Mouse (Mus musculus) lung, adult 2 months (tissue): ENCODE measurements around the gene Pdik1l. TPM values are rescaled to one million over a fixed set of nuclear protein-coding genes. Genes with fewer than 3 reads are reported as not detected.
"Not testable (repeated sequence)": the region's sequence is repeated elsewhere in the genome, so short reads cannot be mapped to it uniquely, and the experiment has no call there.

Source experiments
- DNase-seq: peaks from one replicate; pipeline ENCODE4 v3.0.0; 2022
- H3K4me1 ChIP-seq: fragments of 200-500 bp; 2 replicates; pipeline ENCODE4 v1.6.1; 2011; ENCODE audit warnings: low read length; ENCODE audit not compliant: control insufficient read depth, insufficient read depth
- H3K4me3 ChIP-seq: fragments of 200-500 bp; replicated peaks from 2 replicates; pipeline ENCODE3; 2011; ENCODE audit warnings: low read depth, mild to moderate bottlenecking, control low read depth, low read length; ENCODE audit errors: extremely low read depth
- CTCF ChIP-seq: fragments of 200-500 bp; IDR thresholded peaks from 2 replicates; pipeline ENCODE4 v1.5.1; 2011; ENCODE audit warnings: mild to moderate bottlenecking, low read length, control low read depth; ENCODE audit not compliant: insufficient read depth
- POLR2A ChIP-seq: fragments of 200-500 bp; IDR thresholded peaks from 2 replicates; pipeline ENCODE4 v1.6.1; 2011; ENCODE audit warnings: low read depth, mild to moderate bottlenecking, control low read depth, low read length, borderline replicate concordance; ENCODE audit errors: extremely low read depth
- WGBS: fragments of 180-500 bp; shearing (Covaris S2); methylation state at CpG from one replicate; pipeline ENCODE4 v1.1.7; 2018; 5-methylcytosine and 5-hydroxymethylcytosine counted together
- polyA plus RNA-seq: library from polyadenylated mRNA; depleted of rRNA; stranded (reverse); fragments of >200 nt; gene quantifications from 2 replicates; pipeline ENCODE4 v1.2.3, GENCODE M21; 2012

Gene Pdik1l
- polyA plus RNA-seq, 1 experiment: 4.3 TPM

- 43% methylated on average over 9 of the region's 9 CpGs for WGBS
- peak; percentile 17 for DNase-seq
Observed at GRCm38 (mm10) chr4:134300316-134300715, 12.6 kb upstream of the Pdik1l start.

GRCm38 (mm10) chr4:134299498-134299810, 11.8 kb upstream of the Pdik1l start:
- no peak for DNase-seq
- Histone ChIP-seq H3K4me3 (no peak overlapping the region), H3K4me1 (no peaks in the 10 kb centered on the region)
- 32% methylated on average over 4 of the region's 4 CpGs for whole genome bisulfite sequencing
- TF ChIP-seq CTCF: no peak
- no peak for TF ChIP-seq POLR2A

More at GRCm38 (mm10) chr4:134300316-134300715, 12.6 kb upstream of the Pdik1l start:
- Histone ChIP-seq H3K4me3 (no peak overlapping the region), H3K4me1 (no peaks in the 10 kb centered on the region)
- TF ChIP-seq CTCF (no peak), POLR2A (no peak)

DNA sequence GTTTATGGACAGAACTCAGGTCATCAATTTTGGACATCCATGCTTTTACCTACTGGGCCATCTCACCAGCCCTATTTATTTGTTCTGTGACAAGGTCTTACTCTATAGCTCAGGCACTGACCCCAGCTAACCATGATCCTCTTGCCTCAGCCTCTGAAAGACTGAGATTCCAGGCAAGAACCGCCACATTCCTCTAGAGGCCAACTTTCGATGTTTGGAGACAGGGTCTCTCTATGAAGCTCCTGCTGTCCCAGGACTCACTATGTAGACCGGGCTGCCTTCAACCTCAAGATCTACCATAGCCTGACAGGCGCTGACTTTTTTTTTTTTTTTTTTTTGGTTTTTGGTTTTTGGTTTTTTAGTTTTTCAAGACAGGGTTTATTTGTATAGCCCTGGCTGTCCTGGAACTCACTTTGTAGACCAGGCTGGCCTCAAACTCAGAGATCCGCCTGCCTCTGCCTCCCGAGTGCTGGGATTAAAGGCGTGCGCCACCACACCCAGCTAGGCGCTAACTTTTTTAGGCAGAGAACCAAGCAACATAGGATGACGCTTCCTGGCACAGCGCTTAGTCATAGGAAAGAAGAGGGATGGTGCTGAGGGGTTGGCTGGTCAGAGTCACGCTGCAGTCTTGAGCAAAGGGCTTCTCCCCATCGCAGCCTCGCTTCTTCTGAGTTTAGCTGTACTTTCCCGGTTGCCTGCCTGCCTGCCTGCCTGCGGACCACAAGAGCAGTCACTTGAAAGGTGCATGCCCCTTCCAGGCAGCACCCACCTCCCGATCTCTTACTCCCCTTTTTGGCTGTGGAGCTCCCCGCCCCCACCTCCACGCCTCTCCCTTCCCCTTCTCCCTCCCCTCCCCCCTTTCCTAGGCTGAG, 11.2 kb upstream of the Pdik1l start:
- Histone ChIP-seq H3K4me1 (no peaks in the 10 kb centered on the region), H3K4me3 (no peak overlapping the region)
- DNase-seq: no peak
- 66% methylated on average over 19 of the region's 19 CpGs for WGBS
- TF ChIP-seq CTCF (no peak), POLR2A (no peak)

- no peak for DNase-seq
- TF ChIP-seq POLR2A: no peak
- no peak for TF ChIP-seq CTCF
- H3K4me1 ChIP-seq: no peaks in the 10 kb centered on the region
- no peak overlapping the region for H3K4me3 ChIP-seq
- 95% methylated on average over 8 of the region's 8 CpGs for WGBS
Observed at GRCm38 (mm10) chr4:134297369-134297768, 9.7 kb upstream of the Pdik1l start.

DNA sequence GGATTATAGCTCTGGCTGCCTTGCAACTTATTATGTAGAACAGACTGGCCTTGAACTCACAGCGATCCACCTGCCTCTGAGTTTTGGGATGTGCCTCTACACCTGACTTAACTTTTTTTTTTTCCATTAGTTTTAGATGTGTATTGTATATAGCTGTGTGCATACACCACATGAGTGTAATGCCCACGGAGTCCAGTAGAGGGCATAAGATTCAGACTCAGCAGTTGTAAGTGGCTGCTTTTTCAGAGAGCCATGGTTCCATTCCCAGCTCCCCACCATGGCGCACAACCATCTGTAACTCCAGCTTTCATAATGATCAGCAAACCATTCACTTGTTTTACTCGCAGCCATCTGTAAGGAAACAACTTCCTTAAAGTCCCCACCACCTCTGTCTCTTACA, 8.8 kb upstream of the Pdik1l start:
- Histone ChIP-seq H3K4me3 (no peak overlapping the region), H3K4me1 (no peaks in the 10 kb centered on the region)
- TF ChIP-seq CTCF (no peak), POLR2A (no peak)
- WGBS: 90% methylated on average over 4 of the region's 4 CpGs
- DNase-seq: no peak

DNA sequence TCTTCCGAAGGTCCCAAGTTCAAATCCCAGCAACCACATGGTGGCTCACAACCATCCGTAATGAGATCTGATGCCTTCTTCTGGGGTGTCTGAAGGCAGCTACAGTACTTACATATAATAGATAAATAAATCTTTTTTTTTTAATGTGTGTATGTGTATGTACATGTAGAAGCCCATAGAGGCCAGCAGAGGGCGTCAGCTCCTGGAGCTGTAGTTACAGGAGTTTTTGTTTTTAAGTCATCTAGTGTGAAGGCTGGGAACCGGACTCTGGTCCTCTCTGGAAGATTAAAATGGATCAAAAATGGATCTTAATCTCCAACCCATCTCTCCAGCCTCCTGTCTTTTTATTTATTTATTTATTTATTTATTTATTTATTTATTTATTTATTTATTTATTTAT, 8.4 kb upstream of the Pdik1l start:
- not testable (repeated sequence) for H3K4me1 ChIP-seq, DNase-seq, H3K4me3 ChIP-seq
- WGBS: 85% methylated on average over 4 of the region's 4 CpGs

GRCm38 (mm10) chr4:134293692-134294163, 6.0 kb upstream of the Pdik1l start:
- H3K4me3 ChIP-seq: no peak overlapping the region
- no peak for DNase-seq
- H3K4me1 ChIP-seq: no peaks in the 10 kb centered on the region
- TF ChIP-seq POLR2A: no peak
- no peak for TF ChIP-seq CTCF
- 48% methylated on average over 9 of the region's 9 CpGs for WGBS

DNA sequence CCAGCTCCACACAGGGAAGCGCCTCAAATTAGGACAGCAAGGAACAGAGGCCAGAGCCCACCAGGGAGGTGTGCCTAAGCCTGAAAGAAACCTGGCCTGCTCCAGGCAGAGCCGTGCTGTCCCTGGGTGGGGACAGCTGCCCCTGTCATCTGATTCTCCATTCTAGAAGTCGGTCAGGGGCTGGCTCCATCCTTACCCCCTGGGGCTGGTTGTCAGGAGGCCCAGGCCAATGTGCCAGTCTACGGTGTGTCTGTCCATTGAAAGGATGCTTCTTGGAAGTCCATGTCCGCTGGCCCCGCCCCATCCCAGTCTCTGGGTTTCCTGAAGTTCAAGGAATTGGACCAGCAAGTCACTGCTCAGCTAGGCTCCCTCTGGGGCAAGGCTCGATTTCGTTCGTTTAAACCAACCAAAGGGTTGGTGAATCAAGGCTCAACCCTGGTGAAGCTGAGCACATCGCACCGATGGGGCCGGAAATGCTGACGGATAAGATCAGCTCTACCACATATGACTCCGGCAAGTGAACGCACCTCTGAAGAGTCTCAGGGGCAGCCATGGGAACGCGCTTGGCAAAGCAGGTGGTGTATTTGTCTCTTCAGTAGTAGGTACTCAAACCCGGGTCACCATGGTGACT, 5.5 kb upstream of the Pdik1l start:
- H3K4me1 ChIP-seq: peaks cover 4% of the 10 kb centered on the region; the same call in 1 of the 2 replicates
- H3K4me3 ChIP-seq: no peak overlapping the region
- DNase-seq: no peak
- 54% methylated on average over 18 of the region's 18 CpGs for WGBS
- TF ChIP-seq POLR2A: no peak
- TF ChIP-seq CTCF: no peak

DNA sequence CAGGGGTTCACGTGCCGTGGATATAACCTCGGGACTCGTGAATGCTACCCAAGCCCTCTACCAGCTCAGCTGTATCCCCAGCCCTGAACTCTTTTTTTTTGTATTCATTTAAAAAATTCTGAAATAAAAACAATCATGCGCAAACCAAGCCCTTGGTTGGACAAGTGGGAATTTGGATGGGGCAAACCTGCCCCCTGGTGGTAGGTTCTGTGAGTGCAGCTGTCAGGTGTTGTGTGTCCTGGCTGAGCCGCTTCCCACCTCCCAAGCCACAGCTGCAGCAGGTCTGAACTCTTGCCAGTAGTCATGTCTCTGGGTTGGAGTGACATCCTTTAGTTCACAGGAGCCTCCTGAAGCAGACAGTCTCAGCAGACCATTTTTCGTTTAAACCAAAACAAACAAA, 4.4 kb upstream of the Pdik1l start:
- DNase-seq: peak; percentile 77
- Histone ChIP-seq H3K4me1 (peaks cover 4% of the 10 kb centered on the region; the same call in 1 of the 2 replicates), H3K4me3 (no peak overlapping the region)
- TF ChIP-seq POLR2A (no peak), CTCF (peak; percentile 96)
- 17% methylated on average over 7 of the region's 7 CpGs for WGBS
